Mouse (Mus musculus) layer of hippocampus, postnatal 25 days (tissue): Measurements from ENCODE around the gene Ndufb4. TPM values are rescaled to one million over a fixed set of nuclear protein-coding genes. Genes with fewer than 3 reads are reported as not detected.
A peak's percentile ranks its signal among the peaks of the same experiment; 100 is the strongest.
"Not testable (repeated sequence)": the region's sequence is repeated elsewhere in the genome, so short reads cannot be mapped to it uniquely, and the experiment has no call there.

Source experiments
- DNase-seq, 2 experiments: peaks; one replicate each; pipeline ENCODE4 v3.0.0; 2022; ENCODE audit warnings: mixed read lengths in 2 of 2, low spot score in 1 of 2; ENCODE audit errors: extremely low spot score in 1 of 2
- total RNA-seq, 2 experiments: library from RNA; stranded (reverse); gene quantifications; 2 replicates each; pipeline ENCODE4 v1.2.3; 2021

Ndufb4 gene
- total RNA-seq, 2 experiments from 2014 or later: 77.3 to 82.8 TPM

GRCm38 (mm10) chr16:37644486-37644885 is 9.8 kb downstream of the Ndufb4 start:
- DNase-seq: no peak

DNA sequence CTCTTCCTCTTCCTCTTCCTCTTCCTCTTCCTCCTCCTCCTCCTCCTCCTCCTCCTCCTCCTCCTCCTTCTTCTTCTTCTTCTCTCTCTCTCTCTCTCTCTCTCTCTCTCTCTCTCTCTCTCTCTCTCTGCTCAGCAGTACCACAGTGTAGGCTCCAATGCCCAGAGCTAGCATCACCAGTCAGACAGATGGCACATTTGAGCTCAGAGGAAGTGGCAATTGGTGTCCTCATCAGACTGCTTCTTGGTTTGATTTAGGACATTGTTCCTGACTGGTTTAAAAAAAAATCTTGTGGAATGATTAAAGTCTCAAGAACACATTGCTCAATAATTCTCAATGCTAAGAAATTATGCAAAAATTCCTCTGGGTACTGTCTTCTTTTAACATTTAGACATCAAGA is 13.7 kb downstream of the Ndufb4 start:
- not testable (repeated sequence) for DNase-seq

DNA sequence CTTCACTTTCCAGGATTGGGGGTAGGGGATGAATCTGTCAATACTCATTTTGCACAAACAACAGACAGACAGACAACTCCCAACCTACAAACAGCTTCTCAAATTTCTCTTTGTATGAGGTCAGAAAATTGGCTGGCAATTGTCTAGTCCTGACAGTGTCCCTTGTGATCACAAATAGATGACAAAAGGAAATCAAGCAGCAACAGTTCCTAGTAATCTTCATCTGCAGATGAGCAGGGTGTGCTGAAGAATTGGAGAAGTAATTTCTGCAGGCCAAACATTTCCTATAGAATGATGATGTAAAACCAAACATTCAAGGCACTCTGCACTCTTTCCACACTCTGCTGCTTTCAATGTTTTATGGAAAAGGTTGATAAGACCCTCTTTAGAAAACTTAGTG is 16.5 kb downstream of the Ndufb4 start:
- no peak for DNase-seq

DNA sequence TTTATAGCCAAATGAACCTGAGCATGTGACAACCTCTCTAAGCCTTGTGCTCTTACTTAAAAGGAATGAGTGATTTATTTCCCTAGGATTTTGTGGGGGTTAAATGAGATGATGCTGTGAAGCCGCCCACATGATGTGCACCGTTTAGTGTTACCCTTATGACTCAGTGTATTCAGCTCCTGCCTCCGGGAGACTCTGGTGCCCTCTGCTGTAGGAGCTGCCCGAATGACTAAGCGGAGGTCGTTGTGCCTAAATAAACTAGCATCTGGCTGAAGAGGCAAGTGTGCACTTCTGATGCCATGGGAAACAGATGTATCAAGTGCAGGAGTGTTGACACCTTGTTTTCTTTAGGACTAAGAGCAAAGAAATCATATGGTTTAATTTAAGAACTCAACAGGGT is 18.1 kb downstream of the Ndufb4 start:
- no peak for DNase-seq

- DNase-seq: no peak
These were observed 19.2 kb downstream of the Ndufb4 start for GRCm38 (mm10) chr16:37635095-37635494.

DNA sequence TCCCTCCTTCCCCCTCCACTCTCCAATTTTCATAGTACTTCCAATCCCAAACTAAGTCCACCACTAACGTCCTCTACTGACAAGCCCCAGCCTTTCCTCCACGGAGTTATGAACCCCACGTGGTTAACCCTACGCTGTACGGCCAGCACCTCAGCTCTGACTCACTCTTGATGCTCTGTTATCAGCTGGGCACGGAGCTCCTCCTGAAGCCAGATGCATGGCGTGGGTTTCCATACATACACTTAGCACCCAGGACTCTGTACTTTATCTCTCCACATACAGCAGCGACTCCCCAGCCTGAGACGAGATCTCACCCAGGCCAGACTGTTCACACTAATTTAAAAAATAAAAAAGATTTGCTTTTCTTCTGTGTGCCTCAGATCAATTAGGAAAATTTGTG is 19.7 kb downstream of the Ndufb4 start:
- DNase-seq: no peak

DNA sequence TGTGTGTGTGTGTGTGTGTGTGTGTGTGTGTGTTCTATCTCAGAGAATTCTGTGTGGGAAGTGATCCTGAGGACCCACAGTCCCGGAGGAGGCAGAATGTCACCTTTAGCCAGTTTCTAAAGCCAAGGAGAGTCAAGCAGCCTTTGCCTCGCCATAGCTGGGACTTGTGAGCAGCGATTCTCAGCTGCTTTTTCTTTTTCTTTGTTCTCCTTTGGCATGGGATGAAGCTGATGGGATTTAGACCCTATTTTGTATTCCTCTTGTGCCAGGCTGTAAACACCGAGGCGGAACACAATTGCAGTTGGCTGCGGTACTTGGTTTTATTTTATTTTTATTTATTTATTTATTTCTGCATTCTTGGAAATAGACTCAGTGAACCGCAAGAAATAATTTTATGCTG is 25.2 kb downstream of the Ndufb4 start:
- no peak for DNase-seq

GRCm38 (mm10) chr16:37628336-37628735 is 25.9 kb downstream of the Ndufb4 start:
- no peak for DNase-seq

- DNase-seq: no peak
These were observed 27.8 kb downstream of the Ndufb4 start for GRCm38 (mm10) chr16:37626388-37626949.

GRCm38 (mm10) chr16:37622919-37623318 is 31.3 kb downstream of the Ndufb4 start:
- DNase-seq: no peak

DNA sequence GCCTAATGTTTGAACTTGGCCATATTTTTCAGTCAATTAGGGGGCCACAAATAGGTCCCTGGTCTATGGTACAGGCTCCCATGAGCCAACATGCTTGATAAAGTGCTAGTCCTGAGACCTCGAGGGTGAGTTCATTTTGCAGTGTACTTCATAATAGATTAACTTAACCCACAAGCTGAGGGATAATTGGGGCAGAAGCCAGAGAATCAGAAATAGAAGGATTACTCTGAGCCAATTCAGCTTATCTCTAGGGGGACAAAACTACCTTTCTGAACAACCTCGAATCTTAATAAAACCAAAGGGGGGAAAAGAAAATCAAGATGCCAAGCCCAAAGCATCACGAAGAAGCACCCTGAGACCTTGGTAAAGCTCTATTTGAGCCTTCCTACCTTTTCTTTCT is 31.9 kb downstream of the Ndufb4 start:
- no peak for DNase-seq

- DNase-seq: peak; percentile 34 to 49
These were observed 36.6 kb downstream of the Ndufb4 start for GRCm38 (mm10) chr16:37617695-37618094.

DNA sequence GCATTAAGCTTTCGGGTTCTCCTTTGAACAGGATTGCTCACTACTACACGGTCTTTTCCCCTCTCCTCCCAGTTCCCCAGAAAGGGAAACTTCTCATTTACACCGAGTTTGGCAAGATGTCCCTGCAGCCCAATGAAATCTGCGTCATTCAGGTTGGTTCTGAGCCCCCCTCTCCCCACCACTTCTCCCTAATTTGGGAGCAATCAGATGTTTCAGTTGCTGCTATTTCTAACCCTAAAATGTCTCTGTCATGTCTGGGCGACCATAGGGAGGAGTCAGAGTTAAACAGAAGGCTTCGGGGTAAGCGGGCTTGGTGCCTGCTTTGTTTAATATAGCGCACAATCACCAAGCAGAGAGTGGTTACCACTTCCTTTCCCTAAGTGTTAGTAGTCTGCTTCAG is 38.1 kb downstream of the Ndufb4 start:
- DNase-seq: no peak

GRCm38 (mm10) chr16:37615429-37615828 is 38.8 kb downstream of the Ndufb4 start:
- no peak for DNase-seq

DNA sequence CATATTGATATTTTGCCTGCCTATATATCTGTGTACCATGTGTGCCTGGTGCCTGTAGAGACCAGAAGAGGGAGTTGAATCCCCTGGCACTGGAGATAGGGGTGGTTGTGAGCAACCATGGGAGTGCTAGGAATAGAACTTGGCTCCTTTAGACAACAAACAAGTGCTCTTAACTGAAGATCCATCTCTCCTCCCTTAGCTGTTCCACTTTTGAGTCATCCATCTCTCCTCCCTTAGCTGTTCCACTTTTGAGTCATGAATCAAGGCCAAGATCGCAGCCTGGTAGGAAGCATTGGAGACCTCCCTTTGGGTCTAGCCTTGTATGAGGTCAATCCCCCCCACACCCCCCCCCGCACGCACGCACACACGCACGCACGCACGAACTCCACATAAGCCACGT is 39.7 kb downstream of the Ndufb4 start:
- DNase-seq: no peak

GRCm38 (mm10) chr16:37612013-37612412 is 42.2 kb downstream of the Ndufb4 start:
- no peak for DNase-seq

- DNase-seq: no peak
These were observed 43.2 kb downstream of the Ndufb4 start for GRCm38 (mm10) chr16:37611072-37611471.

- no peak for DNase-seq
These were observed 43.9 kb downstream of the Ndufb4 start for GRCm38 (mm10) chr16:37610333-37610732.

GRCm38 (mm10) chr16:37604243-37604642 is 50.0 kb downstream of the Ndufb4 start:
- DNase-seq: no peak

- DNase-seq: no peak
These were observed 50.8 kb downstream of the Ndufb4 start for GRCm38 (mm10) chr16:37603431-37603830.

GRCm38 (mm10) chr16:37599326-37599725 is 54.9 kb downstream of the Ndufb4 start:
- no peak for DNase-seq

DNA sequence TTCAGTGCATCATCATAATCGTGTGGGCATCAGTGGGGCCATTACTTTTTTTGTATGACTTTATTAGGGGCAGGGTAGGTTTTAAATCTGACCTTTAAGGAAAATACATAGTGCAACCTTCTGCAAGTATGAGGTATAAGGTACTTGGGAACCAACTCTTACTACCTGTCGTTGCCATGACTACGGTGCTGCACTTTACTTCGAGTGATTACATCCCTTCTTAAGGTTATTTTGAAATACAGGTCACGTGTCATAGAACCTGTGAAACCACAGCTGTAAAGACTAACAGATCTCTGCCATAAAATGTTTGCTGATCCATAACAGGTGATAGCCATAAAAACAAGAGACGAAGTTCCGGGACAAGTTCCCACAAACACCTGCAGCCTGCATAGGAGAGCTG is 55.8 kb downstream of the Ndufb4 start:
- DNase-seq: no peak

- DNase-seq: no peak
These were observed 56.8 kb downstream of the Ndufb4 start for GRCm38 (mm10) chr16:37597412-37597811.
